Comparison of ENCODE assay signal across 19 mouse cellular contexts in the genomic region with DNA sequence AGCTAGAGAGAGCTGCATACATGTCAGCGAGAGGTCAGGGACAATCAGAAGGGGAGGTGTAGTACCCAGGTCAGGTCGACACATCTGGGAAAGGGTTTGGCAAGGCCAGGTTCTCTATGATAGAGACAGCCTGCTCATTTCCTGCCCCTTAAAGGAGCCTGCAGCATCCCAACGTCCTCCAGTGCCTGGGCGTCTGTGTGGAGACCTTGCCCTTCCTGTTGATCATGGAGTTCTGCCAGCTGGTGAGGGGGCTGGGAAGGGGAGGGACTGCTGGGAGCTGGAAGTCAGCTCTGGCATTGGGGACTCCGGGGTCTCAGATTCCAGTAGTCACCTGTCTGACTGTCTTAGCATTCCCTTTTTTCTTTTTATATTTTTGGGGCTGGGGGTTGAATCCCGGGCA. TPM values are rescaled to one million over a fixed set of nuclear protein-coding genes. Genes with fewer than 3 reads are reported as not detected.
DNase-seq lines count a peak whose midpoint lies in the region; ATAC-seq and TF ChIP-seq lines count a peak whose summit lies in the region.
"Had no signal": no experiment of that assay in that cellular context is flagged by ENCODE, and none has a peak within 500 bp of the region (broad histone marks: within the 10 kb centered on the region; RNA-seq: fewer than 3 reads in every experiment).

No protein-coding gene starts in this region.

- H3K27me3 ChIP-seq in heart, embryonic 12.5 days (replicated peaks), result peaks cover 68% of the 10 kb centered on the region
- H3K27me3 ChIP-seq in lung, postnatal 0 days (replicated peaks; ENCODE audit: insufficient read depth, low read length), result 0 out of 2 replicates have a peak, but pooled peaks cover 3% of the 10 kb centered on the region
- H3K27me3 ChIP-seq: hindbrain, embryonic 15.5 days; intestine, embryonic 15.5 days; limb, embryonic 15.5 days had no signal

- TF ChIP-seq CTCF in lung, postnatal 0 days (IDR thresholded peaks at IDR 0.05), result no peak

- TF ChIP-seq EP300 in lung, postnatal 0 days (IDR thresholded peaks at IDR 0.05), result no peak

- peak; percentile 54 for DNase-seq in adrenal gland, postnatal 14 days
- no peak for DNase-seq in adrenal gland, adult 18-20 months (ENCODE audit: low spot score in 2 of 2)
- DNase-seq in heart, postnatal 10 days, result no peak
- DNase-seq in lung, postnatal 0 days (ENCODE audit: low spot score), result peak; percentile 31
- no peak for DNase-seq in lung, postnatal 36 days
- peak; percentile 58 for DNase-seq in kidney, postnatal 36 days
- DNase-seq: embryo, embryonic 11 days; heart, postnatal 4 days; liver, postnatal 0 days; right cerebral cortex, postnatal 4 days had no signal

- 46% methylated on average over 6 of the region's 6 CpGs for WGBS in heart, embryonic 12.5 days
- 36% methylated on average over 6 of the region's 6 CpGs for WGBS in lung, postnatal 0 days

- H3K27ac ChIP-seq in heart, embryonic 12.5 days (ENCODE audit: poor library complexity, severe bottlenecking), result no peak overlapping the region
- no peak overlapping the region for H3K27ac ChIP-seq in lung, postnatal 0 days (ENCODE audit: low read length)
- H3K27ac ChIP-seq: hindbrain, embryonic 15.5 days; intestine, embryonic 15.5 days; limb, embryonic 15.5 days; neural tube, embryonic 12.5 days; stomach, postnatal 0 days had no signal

- intact Hi-C loops in heart, postnatal 10 days (cut with DNase I), result no loop called here

- H3K4me3 ChIP-seq in heart, embryonic 12.5 days, result no peak overlapping the region
- H3K4me3 ChIP-seq in lung, postnatal 0 days (ENCODE audit: low read depth, low read length), result no peak overlapping the region
- H3K4me3 ChIP-seq: hindbrain, embryonic 15.5 days; intestine, embryonic 15.5 days; limb, embryonic 15.5 days; neural tube, embryonic 12.5 days had no signal

- no peak overlapping the region for H3K4me2 ChIP-seq in heart, embryonic 12.5 days
- H3K4me2 ChIP-seq in lung, postnatal 0 days (replicated peaks; ENCODE audit: low read depth, low read length), result no peak overlapping the region
- H3K4me2 ChIP-seq: hindbrain, embryonic 15.5 days; intestine, embryonic 15.5 days; limb, embryonic 15.5 days; neural tube, embryonic 12.5 days had no signal

- no peak overlapping the region for H3K9ac ChIP-seq in heart, embryonic 12.5 days
- H3K9ac ChIP-seq in lung, postnatal 0 days (replicated peaks; ENCODE audit: low read depth), result no peak overlapping the region
- H3K9ac ChIP-seq: hindbrain, embryonic 15.5 days; intestine, embryonic 15.5 days; limb, embryonic 15.5 days; liver, postnatal 0 days; neural tube, embryonic 12.5 days had no signal

- peaks cover 21% of the 10 kb centered on the region for H3K4me1 ChIP-seq in heart, embryonic 12.5 days (replicated peaks)
- H3K4me1 ChIP-seq in lung, postnatal 0 days (ENCODE audit: insufficient read depth, low read depth, low read length), result no peaks in the 10 kb centered on the region; the same call in 1 of the 2 replicates

- H3K9me3 ChIP-seq in heart, embryonic 12.5 days (replicated peaks), result no peaks in the 10 kb centered on the region
- H3K9me3 ChIP-seq in lung, postnatal 0 days (ENCODE audit: low read length), result no peaks in the 10 kb centered on the region
- H3K9me3 ChIP-seq: hindbrain, embryonic 15.5 days; intestine, embryonic 15.5 days; limb, embryonic 15.5 days; neural tube, embryonic 12.5 days had no signal

- ATAC-seq in heart, embryonic 12.5 days (ENCODE audit: insufficient number of reproducible peaks, low FRiP score), result 0 out of 2 replicates have a peak, but pooled peaks have one; percentile 12
- peak; percentile 47 for ATAC-seq in lung, postnatal 0 days
- ATAC-seq: intestine, embryonic 15.5 days; liver, postnatal 0 days had no signal

- 0 out of 2 replicates have a peak, but pooled peaks cover 5% of the 10 kb centered on the region for H3K36me3 ChIP-seq in heart, embryonic 12.5 days
- no peaks in the 10 kb centered on the region for H3K36me3 ChIP-seq in lung, postnatal 0 days (ENCODE audit: insufficient read depth, low read length)
- H3K36me3 ChIP-seq: intestine, embryonic 15.5 days had no signal

RNA-seq across cellular contexts. Expression of a gene that starts 6.3 kb away (rescaled TPM):
- total RNA-seq in adrenal gland, postnatal 14 days (2021), result 0.52 and 1.0 TPM in 2 replicates
- 1 to 10 TPM in 1 of 2 experiments, under 1 TPM in 1; 0.77 to 1.1 TPM for total RNA-seq in adrenal gland, adult 18-20 months (2021)
- 0.23 and 0.40 TPM in 2 replicates for polyA plus RNA-seq in heart, embryonic 12.5 days (2016; fragmentation: Nextera tagmentation; extraction: Ambion mirVana)
- not detected for total RNA-seq in heart, postnatal 10 days (2021)
- 3.2 and 3.7 TPM in 2 replicates for polyA plus RNA-seq in lung, postnatal 0 days (2015; fragmentation: Nextera tagmentation; extraction: Ambion mirVana)
- total RNA-seq: gastrocnemius, adult 8-10 months; heart, postnatal 4 days had no signal

RNA-seq across cellular contexts. Expression of a gene that starts 7.2 kb away (rescaled TPM):
- 7.5 and 9.9 TPM in 2 replicates for total RNA-seq in adrenal gland, postnatal 14 days (2021)
- total RNA-seq in adrenal gland, adult 18-20 months (2021), result 1 to 10 TPM; 6.2 to 8.4 TPM
- 0.53 and 0.86 TPM in 2 replicates for polyA plus RNA-seq in heart, embryonic 12.5 days (2016; fragmentation: Nextera tagmentation; extraction: Ambion mirVana)
- under 1 TPM; 0.22 to 0.30 TPM for total RNA-seq in heart, postnatal 10 days (2021)
- 0.10 and 0.11 TPM in 2 replicates for polyA plus RNA-seq in lung, postnatal 0 days (2015; fragmentation: Nextera tagmentation; extraction: Ambion mirVana)
- total RNA-seq: gastrocnemius, adult 8-10 months; granulocyte monocyte progenitor cell, adult 5-6 weeks had no signal
- polyA plus RNA-seq: liver, postnatal 0 days; thymus, postnatal 0 days had no signal

RNA-seq across cellular contexts. Expression of a gene that starts 23.7 kb away (rescaled TPM):
- total RNA-seq in adrenal gland, postnatal 14 days (2021), result 97.5 and 114 TPM in 2 replicates
- 100 to 1,000 TPM in 1 of 2 experiments, 10 to 100 TPM in 1; 92.9 to 117 TPM for total RNA-seq in adrenal gland, adult 18-20 months (2021)
- polyA plus RNA-seq in heart, embryonic 12.5 days (2016; fragmentation: Nextera tagmentation; extraction: Ambion mirVana), result 108 and 115 TPM in 2 replicates
- 10 to 100 TPM; 91.1 to 95.1 TPM for total RNA-seq in heart, postnatal 10 days (2021)
- polyA plus RNA-seq in lung, postnatal 0 days (2015; fragmentation: Nextera tagmentation; extraction: Ambion mirVana), result 105 and 113 TPM in 2 replicates

RNA-seq across cellular contexts. Expression of a gene that starts 33.9 kb away (rescaled TPM):
- total RNA-seq in adrenal gland, postnatal 14 days (2021), result 0.48 and 0.60 TPM in 2 replicates
- under 1 TPM; 0.19 to 0.20 TPM for total RNA-seq in adrenal gland, adult 18-20 months (2021)
- polyA plus RNA-seq in heart, embryonic 12.5 days (2016; fragmentation: Nextera tagmentation; extraction: Ambion mirVana), result 0.63 and 0.70 TPM in 2 replicates
- under 1 TPM; 0.69 to 0.74 TPM for total RNA-seq in heart, postnatal 10 days (2021)
- 0.20 and 0.35 TPM in 2 replicates for polyA plus RNA-seq in lung, postnatal 0 days (2015; fragmentation: Nextera tagmentation; extraction: Ambion mirVana)

RNA-seq across cellular contexts. Expression of a gene that starts 40.0 kb away (rescaled TPM):
- total RNA-seq in adrenal gland, postnatal 14 days (2021), result 28.0 and 29.9 TPM in 2 replicates
- 10 to 100 TPM; 33.0 to 36.0 TPM for total RNA-seq in adrenal gland, adult 18-20 months (2021)
- polyA plus RNA-seq in heart, embryonic 12.5 days (2016; fragmentation: Nextera tagmentation; extraction: Ambion mirVana), result 43.9 and 46.6 TPM in 2 replicates
- 10 to 100 TPM; 14.6 to 17.1 TPM for total RNA-seq in heart, postnatal 10 days (2021)
- 14.8 and 15.1 TPM in 2 replicates for polyA plus RNA-seq in lung, postnatal 0 days (2015; fragmentation: Nextera tagmentation; extraction: Ambion mirVana)

Comparison
In these comparisons a context has a peak if more than half of its experiments do, and no peak if none do; other contexts are left out.
1. DNase-seq: peak in adrenal gland, postnatal 14 days (single experiment), lung, postnatal 0 days (single experiment) and kidney, postnatal 36 days (2 of 2); none in adrenal gland, adult 18-20 months (0 of 2), heart, postnatal 10 days (0 of 2) and lung, postnatal 36 days (single experiment).